Mouse (Mus musculus) mature B cell (primary cell): ENCODE results near the gene Fam234a.

Experiments used
- in situ Hi-C: fragments of 300-500 bp; cut with MboI; formaldehyde crosslinking; loops from 2 replicates; pipeline ENCODE4 v1.14.3; 2019

Fam234a gene

DNA sequence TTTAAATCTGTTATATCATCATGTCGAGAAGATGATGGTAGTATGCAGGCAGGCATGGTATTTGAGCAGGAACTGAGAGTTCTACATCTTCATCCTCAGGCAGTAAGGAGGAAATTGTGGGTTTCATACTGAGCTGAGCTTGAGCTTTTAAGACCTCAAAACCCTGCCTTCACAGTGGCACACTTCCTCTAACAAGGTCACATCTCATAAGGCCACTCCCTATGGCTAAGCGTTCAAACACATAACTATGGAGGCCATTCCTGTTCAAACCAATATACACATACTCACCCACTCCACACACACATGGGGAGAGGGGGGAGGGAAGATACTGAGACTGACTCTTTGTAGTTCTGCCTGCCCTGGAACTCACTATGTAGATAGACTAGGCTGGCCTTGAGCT is 76.0 kb downstream of the Fam234a start:
- in situ Hi-C loops: no loop called here

DNA sequence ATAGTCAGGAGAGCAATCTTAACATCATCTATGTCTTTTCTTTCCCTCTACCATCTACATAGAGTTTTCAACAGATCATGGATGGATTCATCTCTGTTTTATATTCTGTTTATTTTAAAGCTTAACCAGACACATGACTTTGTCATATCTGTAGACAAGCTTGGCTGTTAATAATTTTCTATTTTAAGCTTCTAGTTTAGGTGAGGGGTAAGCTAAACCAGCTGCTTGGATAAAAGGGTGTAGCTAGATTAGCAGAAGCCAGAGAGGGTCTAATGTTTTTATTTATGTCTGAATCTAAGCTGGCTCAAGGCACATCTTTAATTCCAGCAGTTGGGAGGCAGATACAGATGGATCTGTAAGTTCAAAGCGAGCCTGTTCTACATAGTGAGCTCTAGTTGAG is 81.3 kb downstream of the Fam234a start:
- in situ Hi-C loops: no loop called here
